Mouse (Mus musculus) cortical plate, adult 2 months (tissue): ENCODE measurements at regions not wholly inside any gene's neighbourhood (a gene's known extent, or its start where the extent isn't known, plus 50 kb on each side); places are given as distances from the start of the nearest gene placed in this dataset.

Experiments used
- H3K27ac ChIP-seq: fragments of 200-500 bp; 2 replicates; pipeline ENCODE4 v1.5.1; 2012; ENCODE audit warnings: low read length, control low read depth, inconsistent platforms; ENCODE audit not compliant: insufficient read depth
- H3K4me1 ChIP-seq: fragments of 200-500 bp; 2 replicates; pipeline ENCODE4 v1.6.1; 2011; ENCODE audit warnings: low read length; ENCODE audit not compliant: control insufficient read depth, insufficient read depth
- H3K4me3 ChIP-seq: fragments of 200-500 bp; 2 replicates; pipeline ENCODE4 v1.5.1; 2011; ENCODE audit warnings: mild to moderate bottlenecking, low read length, control low read depth; ENCODE audit not compliant: insufficient read depth
- CTCF ChIP-seq: fragments of 200-500 bp; IDR thresholded peaks from 2 replicates; pipeline ENCODE4 v1.5.1; 2011; ENCODE audit warnings: mild to moderate bottlenecking, control low read depth, low read length; ENCODE audit not compliant: insufficient read depth; ENCODE audit errors: extremely low read depth
- POLR2A ChIP-seq: fragments of 200-500 bp; IDR thresholded peaks from 2 replicates; pipeline ENCODE4 v1.6.1; 2011; ENCODE audit warnings: mild to moderate bottlenecking, low read length, control low read depth; ENCODE audit not compliant: insufficient read depth; ENCODE audit errors: extremely low read depth

GRCm38 (mm10) chr15:11459306-11459705 is 59.8 kb upstream of the Tars start:
- TF ChIP-seq CTCF (no peak), POLR2A (no peak)

GRCm38 (mm10) chr15:11457278-11457677 is 57.8 kb upstream of the Tars start:
- Histone ChIP-seq H3K4me3 (no peak overlapping the region), H3K4me1 (no peaks in the 10 kb centered on the region)

More at GRCm38 (mm10) chr15:11459306-11459705, 59.8 kb upstream of the Tars start:
- Histone ChIP-seq H3K27ac (no peak overlapping the region), H3K4me3 (no peak overlapping the region), H3K4me1 (no peaks in the 10 kb centered on the region)

GRCm38 (mm10) chr15:11455982-11456381 is 56.5 kb upstream of the Tars start:
- Histone ChIP-seq H3K4me1 (no peaks in the 10 kb centered on the region), H3K4me3 (no peak overlapping the region), H3K27ac (no peak overlapping the region)
- no peak for TF ChIP-seq POLR2A
- no peak for TF ChIP-seq CTCF

More at GRCm38 (mm10) chr15:11457278-11457677, 57.8 kb upstream of the Tars start:
- no peak overlapping the region for H3K27ac ChIP-seq
- TF ChIP-seq CTCF (no peak), POLR2A (no peak)

DNA sequence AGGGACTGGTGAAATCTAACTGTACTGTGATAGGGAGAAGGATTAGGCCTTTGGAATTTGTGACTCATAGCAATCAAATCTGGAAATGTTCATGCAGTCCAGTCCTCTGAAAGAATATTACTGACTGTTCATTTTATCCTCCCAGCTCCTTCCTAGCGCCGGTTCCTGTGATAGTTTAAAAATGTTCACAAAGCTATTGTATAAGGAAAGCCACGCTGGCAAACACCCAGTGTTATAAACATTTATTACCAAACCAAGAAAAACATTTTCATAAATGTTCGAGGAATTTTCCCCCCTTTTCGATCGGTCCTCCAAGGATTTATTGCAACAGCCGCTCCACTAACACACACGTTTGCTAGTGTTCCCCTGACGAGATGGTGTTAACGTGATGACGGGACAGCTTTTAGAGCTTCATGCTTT is 55.9 kb upstream of the Tars start:
- Histone ChIP-seq H3K4me3 (no peak overlapping the region), H3K4me1 (no peaks in the 10 kb centered on the region), H3K27ac (no peak overlapping the region)
- TF ChIP-seq CTCF (no peak), POLR2A (no peak)

GRCm38 (mm10) chr15:11453997-11454396 is 54.5 kb upstream of the Tars start:
- no peak overlapping the region for H3K27ac ChIP-seq
- no peak overlapping the region for H3K4me3 ChIP-seq
- TF ChIP-seq CTCF: no peak
- no peak for TF ChIP-seq POLR2A
- H3K4me1 ChIP-seq: no peaks in the 10 kb centered on the region

- TF ChIP-seq CTCF: no peak
- no peak for TF ChIP-seq POLR2A
- no peak overlapping the region for H3K27ac ChIP-seq
- H3K4me3 ChIP-seq: no peak overlapping the region
Measured at GRCm38 (mm10) chr15:11451635-11452034, 52.2 kb upstream of the Tars start.

More at GRCm38 (mm10) chr15:11451635-11452034, 52.2 kb upstream of the Tars start:
- no peaks in the 10 kb centered on the region for H3K4me1 ChIP-seq
